Mouse (Mus musculus): ENCODE results near the gene Ttc36. TPM values are rescaled to one million over a fixed set of nuclear protein-coding genes. Genes with fewer than 3 reads are reported as not detected.

Ttc36 gene
- total and polyA plus RNA-seq, 2 experiments from 2014 or later: 1.7 TPM; not detected in 1

DNA sequence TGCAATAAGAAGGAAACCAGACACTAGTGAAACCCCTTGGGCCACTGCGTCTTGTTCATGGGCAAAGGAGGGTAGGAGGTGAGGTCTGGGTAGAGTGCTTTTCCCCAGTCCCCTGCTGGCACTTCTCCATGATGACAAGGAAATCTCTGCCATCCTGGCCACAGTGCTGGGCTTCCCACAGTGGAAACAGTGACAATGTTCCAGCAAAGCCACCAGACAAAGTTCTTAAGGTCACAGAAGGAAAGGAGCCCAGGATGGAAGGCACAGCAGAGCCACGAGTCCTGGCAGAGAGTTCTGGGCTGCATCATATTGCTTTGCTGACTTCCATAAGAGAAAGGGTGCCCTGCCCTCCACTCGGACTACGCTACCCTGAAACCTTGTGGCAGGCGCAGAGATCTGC is 2.7 kb upstream of the Ttc36 start:
- DNase-seq (ENCODE audit: low spot score): no peak
- no peak overlapping the region for H3K9ac ChIP-seq (replicated peaks; ENCODE audit: low read length)
- no peak overlapping the region for H3K4me3 ChIP-seq (ENCODE audit: low read length)
- no peak for TF ChIP-seq CTCF (IDR thresholded peaks at IDR 0.05; ENCODE audit: low read depth)
- H3K9me3 ChIP-seq (ENCODE audit: low read length): no peaks in the 10 kb centered on the region
- H3K36me3 ChIP-seq (ENCODE audit: insufficient read depth, low read length): peaks cover 52% of the 10 kb centered on the region
- WGBS: 92% methylated on average over 5 of the region's 5 CpGs
- no peak overlapping the region for H3K4me2 ChIP-seq (ENCODE audit: low read depth, low read length)
- no peak overlapping the region for H3K27ac ChIP-seq
- H3K4me1 ChIP-seq (ENCODE audit: insufficient read depth, low read length): no peaks in the 10 kb centered on the region
- no peak for ATAC-seq
- H3K27me3 ChIP-seq (ENCODE audit: insufficient read depth, low read length): no peaks in the 10 kb centered on the region

DNA sequence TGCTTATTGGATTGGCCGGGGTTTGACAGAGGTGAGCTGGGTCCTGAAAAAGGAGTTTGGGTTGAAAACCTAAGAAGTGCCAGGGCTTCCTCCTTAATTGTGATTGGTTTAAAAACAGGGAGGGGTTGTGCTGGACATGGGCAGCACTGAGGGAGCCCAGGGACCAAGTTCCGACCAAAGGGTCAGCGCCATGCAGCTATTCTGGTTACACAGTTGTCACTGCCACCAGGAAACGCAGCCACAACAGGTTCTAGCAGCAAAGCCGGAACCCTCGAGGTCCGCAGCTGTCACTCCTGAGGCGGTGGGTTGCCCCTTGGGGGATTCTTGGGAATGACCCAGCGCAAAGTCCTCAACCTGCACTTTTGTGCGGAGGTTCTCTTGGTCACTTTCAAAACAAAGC is 1.8 kb upstream of the Ttc36 start:
- Histone ChIP-seq H3K27ac (no peak overlapping the region), H3K9me3 (ENCODE audit: low read length) (no peaks in the 10 kb centered on the region), H3K4me2 (ENCODE audit: low read depth, low read length) (no peak overlapping the region), H3K4me1 (ENCODE audit: insufficient read depth, low read length) (0 out of 2 replicates have a peak, but pooled peaks cover 4% of the 10 kb centered on the region), H3K4me3 (ENCODE audit: low read length) (no peak overlapping the region), H3K9ac (replicated peaks; ENCODE audit: low read length) (no peak overlapping the region), H3K36me3 (ENCODE audit: insufficient read depth, low read length) (peaks cover 43% of the 10 kb centered on the region), H3K27me3 (ENCODE audit: insufficient read depth, low read length) (no peaks in the 10 kb centered on the region)
- WGBS: 91% methylated on average over 10 of the region's 10 CpGs
- no peak for DNase-seq (ENCODE audit: low spot score)
- no peak for TF ChIP-seq CTCF (IDR thresholded peaks at IDR 0.05; ENCODE audit: low read depth)
- ATAC-seq: no peak

DNA sequence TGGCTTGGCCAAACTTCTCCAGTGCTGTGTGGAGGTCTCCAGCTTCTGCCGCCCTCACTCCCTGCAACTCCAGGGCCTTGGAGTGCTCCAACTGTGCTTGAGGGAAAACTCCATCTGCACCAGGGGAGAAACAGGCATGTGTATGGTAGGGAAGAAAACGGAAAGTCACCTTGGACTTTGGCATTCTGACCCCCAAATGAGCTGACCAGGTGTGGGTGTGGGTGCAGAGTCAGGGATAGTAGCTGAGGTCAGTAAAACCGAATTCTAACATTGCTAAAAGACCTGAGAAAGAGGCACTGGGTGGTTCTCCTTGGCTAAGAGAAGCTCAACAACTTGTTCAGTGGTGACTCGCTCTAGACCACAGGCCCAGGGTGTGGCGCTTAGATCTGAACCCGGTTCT is 1.2 kb downstream of the Ttc36 start:
- H3K4me2 ChIP-seq (ENCODE audit: low read depth, low read length): no peak overlapping the region

DNA sequence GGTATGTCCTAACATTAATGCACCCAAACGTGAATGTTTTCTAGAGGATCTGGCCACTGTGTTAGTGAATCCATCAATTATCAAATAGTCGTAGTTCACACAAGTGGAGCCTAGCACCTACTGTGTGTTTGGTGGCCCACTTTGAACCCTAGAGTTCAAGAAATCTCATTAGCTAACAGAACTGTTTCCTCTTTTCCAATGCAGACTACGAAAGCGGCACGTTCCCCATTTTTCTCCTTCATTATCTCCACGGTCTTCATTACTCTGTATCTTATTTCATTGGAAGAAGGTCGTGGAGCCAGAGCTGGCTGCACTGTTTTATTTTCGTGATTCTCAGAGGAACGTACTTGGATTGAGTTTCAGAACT is 2.9 kb downstream of the Ttc36 start:
- Histone ChIP-seq H3K4me2 (ENCODE audit: low read depth, low read length) (peak overlapping the region; percentile 93), H3K9ac (replicated peaks; ENCODE audit: low read length) (peak overlapping the region; percentile 77), H3K36me3 (ENCODE audit: insufficient read depth, low read length) (0 out of 2 replicates have a peak, but pooled peaks cover 2% of the 10 kb centered on the region), H3K27me3 (ENCODE audit: insufficient read depth, low read length) (no peaks in the 10 kb centered on the region), H3K4me3 (ENCODE audit: low read length) (peak overlapping the region; percentile 59), H3K27ac (peak overlapping the region; percentile 79), H3K9me3 (ENCODE audit: low read length) (no peaks in the 10 kb centered on the region), H3K4me1 (ENCODE audit: insufficient read depth, low read length) (0 out of 2 replicates have a peak, but pooled peaks cover 6% of the 10 kb centered on the region)
- TF ChIP-seq CTCF (IDR thresholded peaks at IDR 0.05; ENCODE audit: low read depth): no peak
- ATAC-seq (no peak), DNase-seq (ENCODE audit: low spot score) (no peak)
- WGBS: 41% methylated on average over 9 of the region's 9 CpGs

More for the DNA sequence above, 1.2 kb downstream of the Ttc36 start:
- Histone ChIP-seq H3K27me3 (ENCODE audit: insufficient read depth, low read length) (no peaks in the 10 kb centered on the region), H3K27ac (no peak overlapping the region), H3K4me1 (ENCODE audit: insufficient read depth, low read length) (0 out of 2 replicates have a peak, but pooled peaks cover 6% of the 10 kb centered on the region), H3K9ac (replicated peaks; ENCODE audit: low read length) (no peak overlapping the region), H3K36me3 (ENCODE audit: insufficient read depth, low read length) (peaks cover 14% of the 10 kb centered on the region), H3K9me3 (ENCODE audit: low read length) (no peaks in the 10 kb centered on the region), H3K4me3 (ENCODE audit: low read length) (no peak overlapping the region)
- TF ChIP-seq CTCF (IDR thresholded peaks at IDR 0.05; ENCODE audit: low read depth): no peak
- WGBS: 85% methylated on average over 6 of the region's 6 CpGs
- ATAC-seq (no peak), DNase-seq (ENCODE audit: low spot score) (no peak)

DNA sequence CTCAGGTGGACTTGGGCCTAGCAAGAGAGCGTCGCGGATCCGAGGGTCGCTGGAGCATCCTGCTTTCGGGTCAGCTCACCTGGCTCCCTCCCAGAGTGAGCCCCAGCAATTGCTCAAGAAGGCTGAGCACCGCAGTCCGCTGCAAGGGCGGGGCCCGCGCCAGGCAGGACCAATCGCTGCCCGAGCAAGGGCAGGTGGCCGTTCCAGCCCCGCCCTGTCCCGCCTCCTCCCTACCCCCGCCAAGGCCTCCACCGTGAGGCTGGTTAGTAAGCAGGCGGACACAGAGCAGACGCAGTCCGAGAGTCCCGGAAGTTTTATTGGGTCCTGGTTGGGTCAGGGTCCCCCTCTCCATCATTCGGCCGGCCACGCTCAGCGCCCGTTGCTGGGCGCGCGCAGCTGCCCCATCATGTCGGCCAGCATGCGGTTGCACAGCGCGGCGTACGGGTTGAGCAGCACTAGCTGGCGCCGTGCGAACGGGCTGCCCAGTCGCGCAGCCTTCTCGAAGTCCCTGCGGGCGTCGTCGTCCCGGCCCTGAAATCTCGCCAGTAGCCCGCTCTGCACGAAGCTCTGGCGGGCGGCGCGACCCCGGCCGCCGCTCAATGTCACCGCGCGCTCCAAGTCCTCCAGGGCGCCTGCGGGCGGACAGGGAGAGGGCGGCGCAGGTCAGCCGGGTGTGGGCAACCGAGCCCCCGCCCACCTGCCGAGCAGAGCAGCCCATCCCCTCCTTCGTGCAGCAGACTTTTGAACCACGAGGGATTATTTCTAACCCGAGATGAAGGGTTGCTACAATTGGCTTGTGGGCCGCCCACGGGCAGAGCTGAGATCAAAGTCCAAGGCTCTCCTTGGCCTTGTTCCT is 3.5 kb downstream of the Ttc36 start, which contains the start of gene Tmem25:
Gene Tmem25 (minus strand): TSS at position 206 of the 856 bp plus-strand sequence.
- ATAC-seq: peak; percentile 95

DNA sequence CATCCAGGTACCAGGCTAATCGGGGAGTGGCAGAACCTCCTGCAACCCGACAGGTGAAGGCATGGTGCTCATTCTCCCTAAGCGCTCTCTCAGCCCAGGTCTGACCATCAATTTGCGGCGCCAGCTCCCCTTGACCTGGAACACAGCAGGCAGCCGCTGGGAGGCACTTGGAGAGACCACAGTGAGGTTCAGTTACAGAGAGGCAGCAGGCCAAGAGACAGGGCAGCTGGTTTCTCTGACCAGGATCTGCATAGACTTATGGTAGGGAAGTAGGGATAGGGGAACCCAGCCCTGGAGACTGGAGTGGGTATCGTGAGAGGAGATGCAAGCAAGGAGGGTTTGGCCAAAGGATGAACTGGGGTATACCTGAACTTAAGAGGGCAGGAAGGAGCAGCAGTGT is 4.6 kb downstream of the Ttc36 start:
- Histone ChIP-seq H3K27ac (peak overlapping the region; percentile 79; the same call in 1 of the 2 replicates), H3K36me3 (ENCODE audit: insufficient read depth, low read length) (no peaks in the 10 kb centered on the region), H3K27me3 (ENCODE audit: insufficient read depth, low read length) (no peaks in the 10 kb centered on the region), H3K4me3 (ENCODE audit: low read length) (peak overlapping the region; percentile 59), H3K9ac (replicated peaks; ENCODE audit: low read length) (peak overlapping the region; percentile 77; the same call in 1 of the 2 replicates), H3K4me1 (ENCODE audit: insufficient read depth, low read length) (0 out of 2 replicates have a peak, but pooled peaks cover 6% of the 10 kb centered on the region), H3K9me3 (ENCODE audit: low read length) (no peaks in the 10 kb centered on the region), H3K4me2 (ENCODE audit: low read depth, low read length) (peak overlapping the region; percentile 93)
- 45% methylated on average over 7 of the region's 7 CpGs for WGBS
- DNase-seq (ENCODE audit: low spot score): no peak
- no peak for ATAC-seq
- no peak for TF ChIP-seq CTCF (IDR thresholded peaks at IDR 0.05; ENCODE audit: low read depth)

More for the DNA sequence above, 3.5 kb downstream of the Ttc36 start, which contains the start of gene Tmem25:
- no peaks in the 10 kb centered on the region for H3K9me3 ChIP-seq (ENCODE audit: low read length)
- H3K9ac ChIP-seq (replicated peaks; ENCODE audit: low read length): peak within 1 kb of the TSS; percentile 77
- H3K27me3 ChIP-seq (ENCODE audit: insufficient read depth, low read length): no peaks in the 10 kb centered on the region
- H3K4me2 ChIP-seq (ENCODE audit: low read depth, low read length): peak within 1 kb of the TSS; percentile 93
- H3K27ac ChIP-seq: peak within 1 kb of the TSS; percentile 79
- H3K36me3 ChIP-seq (ENCODE audit: insufficient read depth, low read length): no peaks in the 10 kb centered on the region
- no peak for TF ChIP-seq CTCF (IDR thresholded peaks at IDR 0.05; ENCODE audit: low read depth)
- peak; percentile 91 for DNase-seq (ENCODE audit: low spot score)
- 0 out of 2 replicates have a peak, but pooled peaks cover 6% of the 10 kb centered on the region for H3K4me1 ChIP-seq (ENCODE audit: insufficient read depth, low read length)
- under 1% methylated on average over 71 of the region's 75 CpGs for WGBS
- H3K4me3 ChIP-seq (ENCODE audit: low read length): peak within 1 kb of the TSS; percentile 59
